In the genomic region with DNA sequence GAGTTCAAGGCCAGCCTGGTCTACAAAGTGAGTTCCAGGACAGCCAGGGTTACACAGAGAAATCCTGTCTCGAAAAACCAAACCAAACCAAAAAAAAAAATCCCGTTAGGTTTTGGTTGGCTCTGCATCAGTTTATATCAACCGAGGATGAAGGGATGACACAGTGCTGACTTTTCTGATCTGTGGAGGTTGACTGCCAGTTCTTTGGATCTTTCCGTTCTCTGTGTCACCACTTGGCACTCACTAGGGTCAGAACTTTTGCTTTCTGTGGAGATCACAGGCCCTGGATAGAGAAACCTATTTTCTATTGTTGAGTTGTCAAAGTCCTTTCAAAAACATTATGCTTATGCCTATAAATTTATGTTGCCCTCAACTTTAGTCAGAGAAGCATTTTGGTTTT, we compare ENCODE assay signal across 41 mouse cellular contexts. TPM values are rescaled to one million over a fixed set of nuclear protein-coding genes. Genes with fewer than 3 reads are reported as not detected.
"Had no signal": no experiment of that assay in that cellular context is flagged by ENCODE, and none has a peak within 500 bp of the region (broad histone marks: within the 10 kb centered on the region; RNA-seq: fewer than 3 reads in every experiment).

No protein-coding gene starts in this region.

- DNase-seq: gastrocnemius, postnatal 14 days; heart, postnatal 10 days; heart, postnatal 36 days; kidney, adult 11 months; kidney, adult 2 months; kidney, adult 9 months; kidney, postnatal 14 days; kidney, postnatal 36 days; layer of hippocampus, adult 9-11 months; layer of hippocampus, postnatal 36 days; left cerebral cortex, postnatal 4 days had no signal

- ATAC-seq: hindbrain, postnatal 0 days; intestine, embryonic 16.5 days; liver, embryonic 12.5 days had no signal

- H3K27ac ChIP-seq: heart, embryonic 10.5 days; hindbrain, embryonic 13.5 days; hindbrain, embryonic 15.5 days; hindbrain, postnatal 0 days; kidney, embryonic 15.5 days; kidney, postnatal 0 days; limb, embryonic 13.5 days; limb, embryonic 15.5 days; liver, embryonic 12.5 days had no signal

- H3K9me3 ChIP-seq: heart, embryonic 10.5 days; heart, embryonic 12.5 days; hindbrain, embryonic 13.5 days; hindbrain, embryonic 15.5 days; kidney, embryonic 15.5 days; limb, embryonic 13.5 days; limb, embryonic 15.5 days; liver, embryonic 12.5 days had no signal

- H3K9ac ChIP-seq: heart, embryonic 12.5 days; hindbrain, embryonic 13.5 days; hindbrain, embryonic 15.5 days; kidney, embryonic 15.5 days; limb, embryonic 13.5 days; limb, embryonic 15.5 days; liver, embryonic 12.5 days had no signal

- H3K4me2 ChIP-seq: heart, embryonic 12.5 days; hindbrain, embryonic 13.5 days; hindbrain, embryonic 15.5 days; kidney, embryonic 15.5 days; limb, embryonic 13.5 days; limb, embryonic 15.5 days; liver, embryonic 12.5 days had no signal

- H3K27me3 ChIP-seq: hindbrain, embryonic 13.5 days; hindbrain, embryonic 15.5 days; limb, embryonic 15.5 days; liver, embryonic 12.5 days had no signal

- H3K4me3 ChIP-seq: heart, embryonic 10.5 days; heart, embryonic 12.5 days; hindbrain, embryonic 13.5 days; hindbrain, embryonic 15.5 days; kidney, embryonic 15.5 days; limb, embryonic 13.5 days; limb, embryonic 15.5 days; liver, embryonic 12.5 days had no signal

- H3K36me3 ChIP-seq: heart, embryonic 10.5 days; heart, embryonic 12.5 days; hindbrain, embryonic 13.5 days; hindbrain, embryonic 15.5 days; kidney, embryonic 15.5 days; limb, embryonic 13.5 days; limb, embryonic 15.5 days; liver, embryonic 12.5 days had no signal

- H3K4me1 ChIP-seq: heart, embryonic 10.5 days; hindbrain, embryonic 13.5 days; hindbrain, embryonic 15.5 days; kidney, embryonic 15.5 days; liver, embryonic 12.5 days had no signal

RNA-seq across cellular contexts. Expression of a gene that starts 20.6 kb away (rescaled TPM):
- total RNA-seq: hematopoietic stem cell, adult 5-6 weeks had no signal

RNA-seq across cellular contexts. Expression of a gene that starts 38.1 kb away (rescaled TPM):
- total RNA-seq: gastrocnemius, adult 8-10 months; gastrocnemius, postnatal 14 days; gastrocnemius, postnatal 36 days; hematopoietic stem cell, adult 5-6 weeks; layer of hippocampus, adult 18-20 months; layer of hippocampus, adult 8-10 months; layer of hippocampus, postnatal 14 days; layer of hippocampus, postnatal 36 days; left cerebral cortex, adult 18-20 months; left cerebral cortex, adult 8-10 months; left cerebral cortex, postnatal 10 days; left cerebral cortex, postnatal 25 days; left cerebral cortex, postnatal 4 days had no signal
- polyA plus RNA-seq: heart, embryonic 14.5 days; hindbrain, embryonic 11.5 days; hindbrain, embryonic 13.5 days; kidney, adult 2 months; kidney, postnatal 0 days; large intestine, adult 2 months; limb, embryonic 13.5 days; limb, embryonic 15.5 days had no signal

RNA-seq across cellular contexts. Expression of a gene that starts 51.0 kb away (rescaled TPM):
- total RNA-seq: gastrocnemius, adult 8-10 months; gastrocnemius, postnatal 14 days; gastrocnemius, postnatal 36 days; heart, adult 18-20 months; heart, adult 8-10 months; heart, postnatal 10 days; heart, postnatal 36 days; hematopoietic stem cell, adult 5-6 weeks; left cerebral cortex, adult 18-20 months; liver, adult 2 months had no signal
- polyA plus RNA-seq: gonadal fat pad, adult 2 months; heart, embryonic 14.5 days; hindbrain, embryonic 11.5 days; hindbrain, embryonic 13.5 days; intestine, embryonic 14.5 days; intestine, embryonic 16.5 days; kidney, adult 2 months; kidney, embryonic 15.5 days; kidney, postnatal 0 days; large intestine, adult 2 months; limb, embryonic 11.5 days; limb, embryonic 13.5 days; limb, embryonic 15.5 days; liver, adult 2 months had no signal
